Mouse (Mus musculus): ENCODE measurements around the gene Otc.

GRCm38 (mm10) chrX:10331749-10332148 lies 79.6 kb downstream of the Otc start:
- TF ChIP-seq EP300 (optimal IDR thresholded peaks at IDR 0.05) = no peak
- TF ChIP-seq CTCF (IDR thresholded peaks at IDR 0.05; ENCODE audit: low read depth) = no peak
